Mouse (Mus musculus): ENCODE data around the gene Vti1a. TPM values are rescaled to one million over a fixed set of nuclear protein-coding genes. Genes with fewer than 3 reads are reported as not detected.
A peak's percentile ranks its signal among the peaks of the same experiment; 100 is the strongest.

The Vti1a gene
- total RNA-seq, 1 experiment from 2014 or later: 62.6 TPM

DNA sequence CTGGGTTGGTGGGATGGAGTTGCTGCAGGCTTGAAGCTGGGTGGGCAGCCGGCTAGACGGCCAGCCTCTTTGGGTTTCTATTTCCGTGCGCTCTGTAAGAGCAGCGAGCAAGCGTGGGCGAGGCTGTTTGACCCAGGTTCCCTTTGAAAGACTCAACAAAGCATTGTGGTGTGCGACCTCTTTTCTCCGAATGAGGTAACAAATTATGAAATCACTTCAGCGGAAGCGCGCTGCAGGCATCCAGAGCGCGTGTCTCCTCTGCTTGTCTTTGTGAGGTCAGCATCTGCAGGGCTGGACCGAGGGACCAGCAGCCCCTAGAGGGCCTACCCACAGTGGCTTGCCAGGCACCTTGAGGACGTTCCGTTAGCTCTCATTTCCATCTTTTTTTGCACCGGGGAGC lies 306.7 kb downstream of the Vti1a start:
- ATAC-seq (ENCODE audit: extremely low read depth, insufficient number of reproducible peaks, low FRiP score, poor library complexity, severe bottlenecking): no peak

DNA sequence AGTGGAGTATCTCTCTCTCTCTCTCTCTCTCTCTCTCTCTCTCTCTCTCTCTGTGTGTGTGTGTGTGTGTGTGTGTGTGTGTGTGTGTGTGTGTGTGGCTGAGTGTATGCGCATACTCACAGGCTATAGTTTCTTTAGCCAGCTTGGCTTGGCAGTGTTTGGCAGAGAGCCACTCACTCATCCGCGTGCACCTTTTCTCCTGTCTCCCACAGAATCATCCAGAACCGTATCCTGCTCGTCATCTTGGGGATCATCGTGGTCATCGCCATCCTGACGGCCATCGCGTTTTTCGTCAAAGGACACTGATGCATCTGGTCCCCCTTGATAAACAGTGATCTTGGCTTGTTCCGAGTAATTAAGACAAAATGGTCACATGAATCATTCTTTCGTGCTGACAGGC lies 307.5 kb downstream of the Vti1a start:
- ATAC-seq (ENCODE audit: extremely low read depth, insufficient number of reproducible peaks, low FRiP score, poor library complexity, severe bottlenecking): no peak

DNA sequence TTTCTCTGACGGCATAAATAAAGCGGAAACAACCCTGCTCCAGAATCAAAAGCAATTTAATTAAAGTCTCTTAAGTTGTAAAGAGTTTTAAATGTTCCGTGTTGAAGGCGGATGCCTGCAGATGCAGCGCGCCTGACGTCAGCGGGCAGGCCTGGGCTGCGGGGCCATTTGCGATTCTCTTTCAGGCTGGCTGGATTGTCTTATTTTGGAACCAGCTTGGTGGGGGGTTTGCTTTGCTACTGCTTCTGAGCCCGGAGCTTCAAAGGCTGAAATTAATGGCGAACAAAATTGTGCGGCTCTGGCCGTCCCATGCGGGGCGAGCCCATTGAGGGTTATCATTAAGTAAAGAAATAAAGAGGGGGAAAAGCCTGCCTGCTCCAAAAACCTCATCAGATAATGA lies 310.4 kb downstream of the Vti1a start:
- no peak for ATAC-seq (ENCODE audit: extremely low read depth, insufficient number of reproducible peaks, low FRiP score, poor library complexity, severe bottlenecking)

DNA sequence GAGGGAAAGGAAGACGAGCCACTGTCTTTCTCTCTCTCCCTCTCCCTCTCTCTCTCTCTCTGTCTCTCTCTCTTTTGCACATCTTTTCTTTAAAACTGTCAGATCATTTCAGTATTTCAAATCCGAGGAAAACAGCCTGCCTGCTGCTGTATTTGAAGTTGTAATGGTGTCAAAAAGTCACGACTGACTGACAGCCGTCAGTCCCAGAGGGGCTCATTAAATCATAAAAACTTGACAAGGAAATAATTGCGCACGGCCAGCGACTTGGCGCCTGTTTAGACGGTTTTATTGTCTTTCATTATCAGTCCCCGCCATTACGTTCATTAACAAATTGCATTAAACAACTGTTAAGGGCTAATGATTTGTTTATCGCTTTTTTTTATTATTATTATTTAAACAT lies 310.9 kb downstream of the Vti1a start:
- no peak for ATAC-seq (ENCODE audit: extremely low read depth, insufficient number of reproducible peaks, low FRiP score, poor library complexity, severe bottlenecking)

DNA sequence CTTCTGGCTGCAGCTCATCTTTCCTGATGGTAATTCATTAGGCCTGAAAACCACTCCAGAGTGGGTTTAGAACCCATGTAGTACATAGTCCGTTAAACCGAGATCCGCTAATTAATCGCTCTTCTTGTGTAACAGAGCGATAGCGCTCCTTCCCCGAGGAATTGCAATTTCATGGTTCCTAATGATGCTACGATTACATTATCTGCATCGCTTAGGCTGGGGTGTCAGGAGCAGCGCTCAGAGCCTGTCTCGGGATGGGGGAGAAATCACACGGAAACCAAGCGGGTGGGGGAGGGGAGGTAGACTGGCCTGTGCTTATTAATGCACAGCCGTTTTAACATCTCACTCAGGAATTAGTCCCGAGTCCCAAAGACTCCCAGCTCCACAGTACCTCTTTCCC lies 319.4 kb downstream of the Vti1a start:
- no peak for ATAC-seq (ENCODE audit: extremely low read depth, insufficient number of reproducible peaks, low FRiP score, poor library complexity, severe bottlenecking)

DNA sequence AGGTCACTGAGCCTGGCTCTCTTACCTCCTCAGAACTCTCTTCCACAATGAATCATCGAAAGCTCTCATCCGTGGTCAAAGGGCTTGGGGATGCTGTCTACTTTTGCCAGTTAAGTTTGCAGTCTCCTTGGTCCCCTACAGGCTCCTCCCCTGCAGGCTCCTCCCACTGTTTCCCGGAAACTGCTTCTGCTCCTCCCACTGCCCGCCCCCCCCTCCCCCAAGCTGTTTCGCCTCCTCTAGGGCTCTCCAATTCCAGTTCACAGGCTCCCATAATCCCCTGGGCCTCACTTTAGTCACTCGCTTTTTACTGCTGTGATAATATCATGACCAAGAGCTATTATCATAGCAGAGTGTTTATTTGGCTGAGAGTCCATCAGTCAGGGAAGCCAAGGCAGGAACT lies 324.2 kb downstream of the Vti1a start:
- no peak for ATAC-seq (ENCODE audit: extremely low read depth, insufficient number of reproducible peaks, low FRiP score, poor library complexity, severe bottlenecking)

DNA sequence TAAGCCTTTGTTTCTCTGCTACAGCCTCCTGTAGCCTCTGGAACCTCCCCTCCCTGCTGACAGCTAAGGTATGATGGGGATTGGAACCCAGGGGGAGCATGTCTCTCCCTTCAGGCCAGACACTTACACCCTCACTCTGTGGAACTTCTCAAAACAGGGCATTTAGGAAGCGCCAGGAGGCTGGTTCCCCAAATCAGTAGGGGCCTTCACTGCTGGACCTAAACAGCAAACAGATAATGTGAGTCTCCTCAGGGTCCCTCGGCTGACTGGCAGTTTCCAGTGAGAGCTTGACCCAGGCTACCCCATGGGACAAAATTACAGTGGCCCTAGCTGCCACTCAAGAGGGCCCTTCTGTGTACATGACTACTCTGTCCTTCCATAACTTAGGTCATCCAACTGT lies 325.8 kb downstream of the Vti1a start:
- no peak for ATAC-seq (ENCODE audit: extremely low read depth, insufficient number of reproducible peaks, low FRiP score, poor library complexity, severe bottlenecking)

DNA sequence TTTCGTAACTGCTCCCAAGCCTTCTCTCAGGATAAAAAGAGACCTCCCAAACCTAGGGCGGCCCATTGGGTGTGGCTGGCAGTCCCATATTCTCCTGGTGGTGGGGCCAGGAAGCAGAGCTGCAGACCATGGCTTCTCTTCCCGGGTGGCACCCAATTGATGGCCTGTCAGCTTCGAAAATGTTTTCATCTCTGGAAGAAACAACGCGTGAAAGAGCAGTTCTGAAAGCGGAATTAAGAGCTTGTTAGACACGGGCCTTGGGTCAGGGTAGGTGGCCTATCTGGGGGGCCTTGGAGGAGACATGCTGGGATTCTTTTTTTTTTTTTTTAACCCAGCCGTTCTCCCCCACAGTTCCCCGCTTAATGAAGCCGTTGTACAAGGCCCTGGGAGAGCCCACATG lies 326.3 kb downstream of the Vti1a start:
- ATAC-seq (ENCODE audit: extremely low read depth, insufficient number of reproducible peaks, low FRiP score, poor library complexity, severe bottlenecking): no peak

DNA sequence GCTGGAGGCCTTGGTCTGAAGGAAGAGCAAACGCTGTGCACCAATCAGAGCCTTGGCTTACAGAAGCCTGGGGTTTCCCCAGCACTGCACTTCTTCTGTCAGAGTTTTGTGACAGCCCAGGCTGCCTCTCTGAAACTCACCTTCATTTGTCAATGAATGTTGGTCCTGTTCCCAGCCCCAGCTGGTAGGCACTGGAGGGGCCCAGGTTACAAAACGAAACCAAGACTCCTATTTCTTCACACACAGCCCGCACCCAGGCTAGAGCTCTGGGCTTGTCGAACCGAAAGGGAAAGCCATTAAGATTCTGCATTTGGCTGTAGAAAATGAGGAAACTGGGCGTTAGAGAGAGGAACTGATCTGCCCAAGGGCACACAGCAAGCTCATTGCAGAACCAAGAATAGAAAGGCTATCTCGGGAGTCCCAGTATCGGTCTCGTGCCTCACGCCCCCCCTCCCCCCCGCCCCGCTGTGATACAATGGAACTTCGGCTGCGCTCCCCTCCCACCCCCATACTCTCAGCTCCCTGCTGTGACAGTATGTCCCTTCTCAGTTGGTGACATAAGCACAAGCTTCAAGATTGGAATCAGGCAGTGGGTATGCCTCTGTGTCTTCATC lies 327.3 kb downstream of the Vti1a start:
- peak; percentile 87 for ATAC-seq (ENCODE audit: extremely low read depth, insufficient number of reproducible peaks, low FRiP score, poor library complexity, severe bottlenecking)

DNA sequence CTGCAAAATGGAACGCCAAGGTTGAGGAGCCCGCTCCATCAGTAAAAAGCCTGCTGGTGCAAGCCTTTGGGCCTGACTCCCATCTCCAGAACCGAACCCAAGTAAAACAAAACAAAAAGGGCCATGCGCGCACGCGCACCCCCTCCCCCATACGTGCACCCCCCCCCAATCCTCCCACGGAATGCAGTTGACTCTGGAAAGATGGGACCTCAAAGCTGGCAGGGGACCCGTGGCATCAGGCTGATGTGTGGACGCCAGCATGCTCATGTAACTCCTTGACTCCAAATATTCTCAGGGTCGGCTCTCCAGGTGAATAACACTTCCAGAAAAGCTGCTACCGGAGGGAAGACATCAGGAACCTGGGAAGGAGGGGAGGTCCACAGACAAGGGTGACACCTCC lies 327.8 kb downstream of the Vti1a start:
- no peak for ATAC-seq (ENCODE audit: extremely low read depth, insufficient number of reproducible peaks, low FRiP score, poor library complexity, severe bottlenecking)

DNA sequence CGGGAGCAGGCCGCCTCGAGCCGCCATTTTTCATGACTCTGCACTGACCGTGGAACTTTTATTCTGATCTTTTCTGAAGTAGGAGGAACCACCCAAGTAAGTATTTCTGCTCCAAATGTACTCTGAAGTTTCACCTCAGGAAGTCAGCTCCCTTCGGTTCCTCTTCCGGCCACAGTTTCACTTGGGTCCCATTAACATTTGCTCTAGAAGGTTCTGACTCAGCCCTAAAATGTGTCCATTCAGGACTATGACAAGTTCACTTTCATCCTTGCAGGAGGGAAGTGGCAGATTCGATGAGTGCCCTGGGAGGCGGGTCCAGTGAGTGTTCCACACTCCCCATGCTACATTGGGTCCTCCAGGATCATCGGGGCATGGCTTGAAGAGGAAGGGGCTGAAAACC lies 333.3 kb downstream of the Vti1a start:
- ATAC-seq (ENCODE audit: extremely low read depth, insufficient number of reproducible peaks, low FRiP score, poor library complexity, severe bottlenecking): peak; percentile 61

DNA sequence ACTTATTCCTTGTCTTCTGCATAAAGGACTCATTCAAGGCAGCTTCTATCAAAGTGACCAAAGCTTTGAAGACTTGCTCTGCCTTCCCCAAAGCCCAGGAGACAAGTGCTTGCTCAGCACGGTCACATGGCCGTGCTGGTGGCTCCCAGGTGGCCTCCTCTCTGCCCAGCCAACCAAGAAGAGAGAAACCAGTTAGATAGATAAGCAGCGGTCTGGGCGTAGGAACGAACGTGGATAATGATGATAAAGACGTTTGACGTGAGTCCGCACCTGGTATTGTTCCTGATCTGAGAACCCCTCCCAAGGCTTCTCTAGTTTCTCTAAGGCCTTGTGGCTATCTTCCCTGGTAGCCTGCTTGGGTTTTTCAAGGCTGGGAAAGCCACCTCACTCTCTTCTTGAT lies 334.9 kb downstream of the Vti1a start:
- ATAC-seq (ENCODE audit: extremely low read depth, insufficient number of reproducible peaks, low FRiP score, poor library complexity, severe bottlenecking): no peak

DNA sequence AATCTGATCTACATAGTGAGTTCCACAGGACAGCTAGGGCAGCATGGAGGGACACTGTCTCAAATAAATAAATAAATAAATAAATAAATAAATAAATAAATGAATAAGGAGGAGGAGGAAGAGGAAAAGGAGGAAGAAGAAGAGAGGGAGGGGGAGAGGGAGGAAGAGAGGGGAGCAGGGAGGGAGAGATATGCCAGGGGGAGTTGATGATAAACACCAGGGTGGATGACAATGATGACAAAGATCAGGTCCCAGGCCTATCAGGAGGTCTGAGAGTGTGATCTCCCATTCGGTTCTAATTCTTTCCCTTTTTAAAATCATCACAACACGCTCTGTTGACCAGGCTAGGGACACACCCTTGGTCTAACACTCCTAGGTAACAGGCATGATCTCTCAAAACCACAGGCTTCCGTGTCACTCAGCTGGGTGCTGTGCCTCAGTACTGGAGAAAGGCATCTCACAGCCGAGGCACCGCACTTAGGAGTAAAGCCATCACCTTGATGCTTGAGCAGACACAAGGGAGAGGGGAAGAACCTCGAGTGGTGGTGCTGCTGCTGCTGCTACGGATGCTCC lies 336.7 kb downstream of the Vti1a start:
- ATAC-seq (ENCODE audit: extremely low read depth, insufficient number of reproducible peaks, low FRiP score, poor library complexity, severe bottlenecking): peak; percentile 11; the same call in 1 of the 2 replicates

DNA sequence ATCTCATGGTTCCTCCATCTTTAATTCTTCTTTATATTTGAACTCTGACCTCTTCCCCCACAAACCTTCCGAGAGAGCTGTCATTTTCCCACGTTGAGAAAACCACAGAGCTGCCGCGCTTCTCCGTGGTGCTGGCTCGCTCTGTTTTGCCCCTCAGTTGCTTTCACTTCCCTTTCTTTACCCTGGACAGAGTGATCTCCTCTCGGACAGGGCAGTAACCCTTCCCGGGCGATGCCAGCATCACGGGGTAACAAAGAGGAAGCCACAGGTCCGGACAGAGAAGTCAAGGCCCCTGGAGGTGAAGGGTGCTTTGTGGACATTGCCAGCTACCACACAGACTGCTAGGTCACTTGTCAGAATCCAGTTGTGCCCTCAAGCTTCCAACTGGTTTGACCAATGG lies 344.1 kb downstream of the Vti1a start:
- ATAC-seq (ENCODE audit: extremely low read depth, insufficient number of reproducible peaks, low FRiP score, poor library complexity, severe bottlenecking): peak; percentile 78

DNA sequence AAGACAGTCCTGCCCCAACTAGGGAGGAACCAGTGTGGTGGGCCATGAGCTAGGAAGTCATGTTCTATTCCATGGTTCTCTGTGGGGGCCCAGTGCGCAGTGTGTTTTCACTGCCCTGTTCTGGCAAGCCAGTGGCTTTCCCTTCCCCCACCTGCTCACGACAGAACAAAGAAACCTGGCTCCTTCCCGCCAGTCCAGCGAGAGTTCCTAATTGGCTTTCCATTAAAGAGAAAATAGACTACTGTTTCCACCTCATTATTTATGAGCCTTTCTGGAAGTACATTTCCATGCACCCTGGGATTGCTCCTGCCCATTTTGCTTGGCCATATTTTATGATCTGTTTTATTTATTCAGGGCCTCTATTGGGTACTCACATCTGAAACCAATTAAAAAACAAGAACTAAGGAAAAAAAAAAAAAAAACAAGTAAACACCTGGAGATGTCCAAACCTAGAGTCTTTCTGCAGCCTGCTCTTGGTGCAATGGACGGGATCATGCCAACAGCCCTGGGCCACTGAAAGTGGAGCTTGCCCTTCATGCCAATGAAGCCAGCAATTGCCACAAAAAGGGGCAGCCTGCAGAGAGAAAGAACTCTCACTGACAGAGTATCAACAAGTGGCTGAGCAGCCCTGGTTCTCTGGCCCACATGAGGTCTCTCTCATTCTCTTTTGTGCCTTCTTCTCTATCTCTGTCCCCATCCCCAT lies 346.6 kb downstream of the Vti1a start:
- no peak for ATAC-seq (ENCODE audit: extremely low read depth, insufficient number of reproducible peaks, low FRiP score, poor library complexity, severe bottlenecking)

DNA sequence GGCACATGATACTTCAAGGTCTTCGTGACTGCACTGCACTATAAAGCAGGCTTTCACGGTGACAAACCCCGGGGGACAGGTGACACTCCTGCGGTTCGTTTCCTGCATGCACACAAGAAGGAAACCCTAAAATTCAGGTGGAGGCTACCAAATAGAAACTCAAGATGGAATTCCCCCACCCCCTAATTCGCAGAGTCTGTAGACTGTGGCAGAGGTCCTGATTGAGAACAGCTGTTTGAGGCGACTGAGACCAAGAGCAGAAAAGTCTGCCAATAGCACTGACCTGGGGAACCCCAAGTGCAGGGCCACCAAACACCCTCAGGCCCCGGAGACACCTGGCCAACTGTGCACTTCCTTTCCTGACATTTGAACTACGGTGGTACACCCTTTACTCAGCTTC lies 351.7 kb downstream of the Vti1a start:
- peak; percentile 46 for ATAC-seq (ENCODE audit: extremely low read depth, insufficient number of reproducible peaks, low FRiP score, poor library complexity, severe bottlenecking)

DNA sequence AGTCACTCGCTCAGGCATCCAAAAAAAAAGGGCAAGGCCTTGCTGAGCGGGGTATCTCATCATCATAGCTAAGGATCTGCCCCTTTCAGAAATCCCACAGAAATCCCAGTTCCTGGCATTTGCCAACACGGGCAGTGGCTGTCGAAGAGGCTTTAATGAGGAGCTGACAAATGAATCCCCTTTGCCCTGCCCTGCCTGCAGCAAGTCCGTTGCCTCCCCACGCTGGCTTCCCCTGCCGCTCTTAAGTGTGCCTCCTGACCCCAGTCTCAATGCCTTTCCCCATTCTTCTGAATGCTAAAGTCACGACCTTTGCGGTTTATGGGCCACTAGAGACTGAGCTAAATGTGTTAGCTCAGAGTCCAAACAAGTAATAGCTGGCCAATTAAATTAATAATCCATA lies 352.8 kb downstream of the Vti1a start:
- no peak for ATAC-seq (ENCODE audit: extremely low read depth, insufficient number of reproducible peaks, low FRiP score, poor library complexity, severe bottlenecking)
